Mouse (Mus musculus): ENCODE results near the gene Gm9048.
"Not testable (repeated sequence)": the region's sequence is repeated elsewhere in the genome, so short reads cannot be mapped to it uniquely, and the experiment has no call there.

GRCm38 (mm10) chr10:118302133-118302532, 46.3 kb downstream of the Gm9048 start:
- not testable (repeated sequence) for TF ChIP-seq POLR2A (IDR thresholded peaks at IDR 0.05; ENCODE audit: borderline replicate concordance, low read depth, low read length); CTCF (IDR thresholded peaks at IDR 0.05; ENCODE audit: low read depth, low read length)

Data from bone marrow macrophage, adult 2 months (primary cell).